Mouse (Mus musculus): Measurements from ENCODE around the gene Zfp488.

Zfp488 gene

DNA sequence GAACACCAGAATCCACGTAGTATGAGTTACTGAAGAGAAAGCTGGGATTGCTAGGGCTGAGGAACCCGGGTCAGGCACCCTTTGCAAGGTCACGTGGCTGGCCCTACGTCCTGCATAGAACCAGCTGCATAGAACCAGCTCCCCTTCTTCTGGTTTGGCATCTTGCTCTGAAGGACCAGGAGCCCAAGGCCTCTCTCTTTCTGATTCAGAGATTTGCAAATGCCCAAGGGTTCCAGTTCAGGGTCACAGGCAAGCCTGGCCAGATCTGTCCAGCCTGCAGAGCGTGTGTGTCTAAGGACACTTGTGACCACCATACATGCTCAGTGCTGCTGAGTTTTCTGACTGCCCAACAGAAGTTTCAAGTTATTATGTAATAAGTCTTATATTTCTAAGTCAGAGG lies 36.3 kb downstream of the Zfp488 start:
- no peak for DNase-seq

DNA sequence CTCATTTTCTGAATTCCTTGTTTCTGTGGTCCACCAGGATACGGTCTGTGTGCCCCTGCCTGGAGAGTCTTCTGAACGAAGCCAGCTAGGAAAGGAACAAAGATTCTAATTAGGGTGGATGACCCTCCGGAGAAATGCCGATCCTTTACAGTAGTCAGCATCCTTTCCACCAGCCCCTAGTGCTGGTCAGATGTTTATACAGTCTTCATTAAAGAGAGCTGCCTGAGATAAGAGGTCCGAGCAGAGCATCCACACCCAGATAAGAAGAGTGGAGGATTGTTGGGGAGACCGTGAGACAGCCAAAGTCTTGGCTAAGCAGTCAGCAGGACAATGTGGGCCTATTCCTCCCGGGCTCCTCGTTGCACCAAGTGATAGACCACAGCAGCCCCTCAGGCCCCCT lies 37.8 kb downstream of the Zfp488 start, which contains the start of gene Gdf2:
Gene Gdf2, plus strand, starts transcription at position 301 of the 400 bp plus-strand sequence.
- DNase-seq = no peak

DNA sequence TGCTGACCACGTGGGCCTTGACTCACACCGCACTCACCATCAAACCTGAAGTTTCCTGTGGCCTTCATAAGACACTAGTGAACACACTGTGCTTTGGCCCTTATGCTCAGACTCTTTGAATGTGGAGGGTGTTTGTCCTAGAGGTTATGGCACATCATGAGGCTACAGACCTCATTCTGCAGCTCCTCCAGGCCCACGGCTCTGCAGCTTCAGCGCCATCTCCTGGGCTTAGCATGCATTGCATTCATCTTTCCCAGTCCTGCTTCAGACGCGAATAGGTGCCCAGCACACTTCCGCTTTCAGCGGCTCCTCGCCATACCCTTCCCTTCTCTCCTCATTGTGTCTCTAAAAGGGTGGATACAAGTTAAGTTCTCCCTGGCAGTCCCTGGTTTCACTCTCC lies 39.4 kb downstream of the Zfp488 start:
- peak; percentile 79 for DNase-seq

DNA sequence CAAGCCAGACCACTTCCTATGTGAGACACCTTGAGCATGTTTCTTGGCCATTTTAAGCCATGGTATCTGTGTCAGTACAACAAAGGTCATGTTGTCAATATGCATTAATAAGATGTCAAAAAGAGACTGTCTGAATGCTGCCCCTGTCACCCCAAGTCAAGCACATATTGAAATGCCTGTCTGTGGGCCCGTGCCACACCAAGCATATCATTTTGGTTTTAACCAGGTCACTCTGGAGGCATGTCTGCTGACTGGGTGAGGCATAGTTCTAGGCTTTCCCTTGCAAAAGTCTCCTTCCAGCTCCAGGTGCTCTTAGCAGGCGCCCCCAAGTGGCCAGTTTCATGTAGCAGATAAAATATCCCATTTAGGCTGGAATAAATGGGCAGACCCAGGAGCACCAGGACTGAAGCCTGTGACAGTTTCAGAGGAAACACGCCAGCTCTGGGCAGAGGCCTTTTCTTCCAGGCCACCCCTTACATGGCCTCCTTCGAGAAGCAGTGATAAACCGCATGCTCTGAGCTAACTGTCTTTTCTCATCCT lies 44.7 kb downstream of the Zfp488 start:
- DNase-seq = peak; percentile 66

DNA sequence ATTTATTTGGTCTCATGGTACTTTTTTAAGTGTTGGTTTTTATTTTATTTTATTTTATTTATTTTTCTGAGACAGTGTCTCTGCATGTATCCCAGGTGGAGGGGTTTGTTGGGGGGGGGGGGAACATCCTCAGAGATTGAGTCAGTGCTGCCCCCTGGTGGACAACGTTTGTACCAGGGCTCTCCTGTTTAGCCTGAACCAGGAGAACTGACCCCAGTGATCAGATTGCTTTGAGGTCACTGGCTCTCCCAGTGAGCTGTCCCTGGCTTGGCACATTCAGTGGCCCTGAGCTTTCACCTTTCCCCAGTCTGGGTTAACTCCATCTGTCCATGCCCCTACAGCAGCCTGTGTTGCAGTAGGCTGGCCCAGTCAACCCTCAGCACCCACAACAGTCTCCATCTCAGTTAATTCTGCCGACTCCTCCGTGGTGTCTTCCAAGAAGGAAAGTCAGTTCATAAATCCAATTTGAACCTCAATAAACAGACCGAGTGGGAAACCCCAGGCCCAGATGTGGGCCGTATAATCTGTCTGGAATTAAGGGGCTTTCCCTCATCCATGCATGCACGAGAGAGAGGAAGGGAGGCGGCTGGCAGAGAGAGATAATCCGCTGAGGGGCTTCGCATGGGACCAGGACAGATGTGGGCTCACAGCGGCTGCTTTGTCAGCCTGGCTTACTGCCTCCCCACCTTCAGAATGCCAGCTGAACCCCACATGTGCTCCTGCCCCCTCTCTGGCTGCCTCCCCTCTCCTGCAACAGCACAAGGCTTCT lies 45.4 kb downstream of the Zfp488 start:
- DNase-seq = peak; percentile 72

DNA sequence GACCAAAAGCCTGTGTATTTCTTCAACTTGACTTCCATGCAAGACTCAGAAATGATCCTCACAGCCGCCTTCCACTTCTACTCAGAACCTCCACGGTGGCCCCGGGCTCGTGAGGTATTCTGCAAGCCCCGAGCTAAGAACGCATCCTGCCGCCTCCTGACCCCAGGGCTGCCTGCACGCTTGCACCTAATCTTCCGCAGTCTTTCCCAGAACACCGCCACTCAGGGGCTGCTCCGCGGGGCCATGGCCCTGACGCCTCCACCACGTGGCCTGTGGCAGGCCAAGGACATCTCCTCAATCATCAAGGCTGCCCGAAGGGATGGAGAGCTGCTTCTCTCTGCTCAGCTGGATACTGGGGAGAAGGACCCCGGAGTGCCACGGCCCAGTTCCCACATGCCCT lies 46.7 kb downstream of the Zfp488 start:
- DNase-seq = no peak

DNA sequence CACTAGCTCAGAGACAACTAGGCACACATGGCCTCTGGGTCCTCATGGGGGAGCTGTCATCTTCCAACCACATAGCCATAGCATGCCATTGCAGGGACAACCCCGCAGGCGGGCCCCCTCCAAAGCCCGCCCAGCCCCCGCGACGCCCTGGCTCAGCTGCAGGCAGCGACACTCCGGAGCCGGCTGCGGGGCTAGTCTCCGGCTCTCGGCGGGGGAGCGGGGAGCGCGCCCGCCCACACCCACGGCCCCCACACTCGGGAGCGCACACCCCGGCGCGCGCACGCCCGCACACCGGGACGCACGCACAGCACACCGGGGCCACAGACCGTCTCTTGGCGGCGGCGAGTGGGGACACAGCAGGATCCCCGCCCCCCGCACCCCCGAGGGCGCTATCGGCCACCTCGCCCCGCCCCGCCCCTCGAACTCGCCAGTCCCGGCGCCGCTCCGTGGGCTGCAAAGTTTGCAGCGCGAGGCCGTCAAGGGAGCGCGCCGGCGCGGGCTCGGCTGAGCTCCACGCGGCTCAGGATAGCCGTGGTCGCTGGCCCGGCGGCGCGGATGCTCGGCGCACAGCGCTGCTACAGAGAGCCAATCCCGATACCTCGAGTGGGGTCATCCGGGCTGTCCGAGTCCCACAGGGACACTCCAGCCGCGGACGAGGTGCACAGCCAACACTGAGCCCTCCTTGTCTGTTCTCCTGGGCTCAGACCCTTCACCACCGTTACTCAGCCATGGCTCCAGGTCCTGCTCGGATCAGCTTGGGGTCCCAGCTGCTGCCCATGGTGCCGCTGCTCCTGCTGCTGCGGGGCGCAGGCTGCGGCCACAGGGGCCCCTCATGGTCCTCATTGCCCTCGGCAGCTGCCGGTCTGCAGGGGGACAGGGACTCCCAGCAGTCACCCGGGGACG lies 55.1 kb downstream of the Zfp488 start, which contains the start of gene Gdf10:
Gene Gdf10, plus strand, starts transcription at position 420 of the 903 bp plus-strand sequence.
- peak; percentile 66 for DNase-seq

DNA sequence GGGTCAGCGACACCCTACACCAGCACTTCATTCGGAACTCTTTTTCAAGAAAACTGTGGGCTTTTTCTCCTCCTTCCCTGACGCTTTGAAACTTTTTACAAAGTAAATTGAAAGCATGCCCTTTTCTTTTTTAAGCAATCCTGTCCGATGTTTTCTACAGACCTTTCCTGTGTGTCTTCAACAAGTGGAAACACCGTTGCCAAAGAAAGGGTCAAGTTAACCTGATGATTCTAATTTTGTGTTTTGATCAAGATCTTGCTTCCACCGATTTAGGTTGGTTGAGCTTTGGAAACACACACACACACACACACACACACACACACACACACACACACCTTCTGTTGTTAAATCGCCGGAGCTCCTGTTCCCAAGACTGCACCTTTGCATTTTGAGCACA lies 55.8 kb downstream of the Zfp488 start:
- no peak for DNase-seq

DNA sequence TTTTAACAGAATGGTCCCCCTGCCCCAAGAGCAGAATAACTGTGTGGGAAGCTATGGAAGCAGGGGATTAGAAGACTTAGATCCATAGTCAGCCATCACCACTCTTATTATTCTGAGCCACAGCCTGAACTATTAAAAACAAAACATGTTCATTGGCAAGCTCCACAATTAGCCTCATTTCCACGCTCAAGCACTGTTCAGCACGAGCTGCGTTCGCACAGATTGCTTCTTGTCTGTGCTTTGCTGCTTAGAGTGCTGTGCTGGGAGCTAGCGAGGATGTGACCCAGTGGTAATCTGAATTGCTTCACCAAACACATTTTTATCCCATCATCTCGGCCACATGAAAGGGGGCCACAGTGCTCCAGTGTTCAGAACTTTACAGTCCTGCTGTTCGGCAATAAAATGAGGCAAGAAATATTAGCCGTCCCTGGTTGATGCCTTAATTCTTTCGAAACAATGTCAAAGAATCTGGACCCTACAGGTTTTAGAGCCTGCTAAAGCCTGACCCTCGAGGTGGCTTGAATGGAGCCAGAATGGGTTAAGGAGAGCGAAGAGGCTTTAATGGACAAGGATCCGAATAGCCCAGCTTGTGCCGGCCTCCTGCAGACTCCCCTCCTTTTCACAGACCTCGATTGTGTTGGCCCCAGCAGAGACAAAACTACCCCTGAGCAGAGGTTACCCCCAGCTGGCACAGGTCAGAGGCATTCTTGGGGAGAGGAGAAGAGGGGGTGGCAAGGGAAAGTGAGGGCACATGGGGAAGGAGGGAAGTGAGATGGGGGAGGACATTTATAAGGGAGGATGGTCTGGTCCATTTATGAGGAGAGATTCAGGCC lies 57.6 kb downstream of the Zfp488 start:
- DNase-seq = no peak

All from lung, postnatal 10 days (tissue).